In the genomic region with DNA sequence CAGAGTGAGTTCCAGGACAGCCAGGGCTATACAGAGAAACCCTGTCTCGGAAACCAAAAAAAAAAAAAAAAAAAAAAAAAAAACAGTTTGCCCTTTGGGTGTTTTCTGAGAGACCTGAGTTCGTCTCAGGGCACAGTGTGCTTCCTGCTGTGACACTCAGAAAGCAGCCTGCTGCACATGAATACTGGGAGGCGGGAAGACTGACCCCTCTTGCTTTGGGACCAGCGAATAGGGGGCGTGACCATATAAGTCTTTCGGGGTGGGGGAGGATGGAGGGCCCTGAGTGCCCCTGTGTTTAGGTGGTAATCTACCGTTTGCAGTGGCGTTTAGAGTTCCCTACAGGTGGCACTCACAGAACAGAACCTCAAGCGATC, we compare ENCODE assay signal across 8 mouse cellular contexts. TPM values are rescaled to one million over a fixed set of nuclear protein-coding genes. Genes with fewer than 3 reads are reported as not detected.
DNase-seq lines count a peak whose midpoint lies in the region; ATAC-seq lines count a peak whose summit lies in the region.

No protein-coding gene starts in this region.

- H3K36me3 ChIP-seq in lung, embryonic 16.5 days (ENCODE audit: control insufficient read depth, insufficient read depth, low read length), result no peaks in the 10 kb centered on the region
- H3K36me3 ChIP-seq in embryonic facial prominence, embryonic 13.5 days, result no peaks in the 10 kb centered on the region
- H3K36me3 ChIP-seq in limb, embryonic 10.5 days, result no peaks in the 10 kb centered on the region
- H3K36me3 ChIP-seq in neural tube, embryonic 15.5 days, result no peaks in the 10 kb centered on the region

- H3K4me3 ChIP-seq in lung, embryonic 16.5 days (ENCODE audit: low read length), result peak overlapping the region; percentile 55
- peak overlapping the region; percentile 52 for H3K4me3 ChIP-seq in embryonic facial prominence, embryonic 13.5 days
- peak overlapping the region; percentile 63 for H3K4me3 ChIP-seq in limb, embryonic 10.5 days
- H3K4me3 ChIP-seq in neural tube, embryonic 15.5 days (replicated peaks), result peak overlapping the region; percentile 52

- no peak overlapping the region for H3K27ac ChIP-seq in lung, embryonic 16.5 days (ENCODE audit: low read length)
- H3K27ac ChIP-seq in embryonic facial prominence, embryonic 13.5 days, result no peak overlapping the region
- H3K27ac ChIP-seq in limb, embryonic 10.5 days, result 0 out of 2 replicates have a peak overlapping the region, but pooled peaks have one; percentile 65
- no peak overlapping the region for H3K27ac ChIP-seq in neural tube, embryonic 15.5 days (replicated peaks)

- H3K9me3 ChIP-seq in lung, embryonic 16.5 days (ENCODE audit: control insufficient read depth, low read length), result no peaks in the 10 kb centered on the region
- no peaks in the 10 kb centered on the region for H3K9me3 ChIP-seq in embryonic facial prominence, embryonic 13.5 days
- no peaks in the 10 kb centered on the region for H3K9me3 ChIP-seq in limb, embryonic 10.5 days (replicated peaks)
- H3K9me3 ChIP-seq in neural tube, embryonic 15.5 days (replicated peaks), result no peaks in the 10 kb centered on the region

- 8% methylated on average over 9 of the region's 9 CpGs for WGBS in lung, embryonic 16.5 days
- WGBS in embryonic facial prominence, embryonic 13.5 days, result 8% methylated on average over 9 of the region's 9 CpGs
- WGBS in limb, embryonic 10.5 days, result 15% methylated on average over 9 of the region's 9 CpGs
- WGBS in neural tube, embryonic 15.5 days, result 5% methylated on average over 9 of the region's 9 CpGs

- H3K9ac ChIP-seq in lung, embryonic 16.5 days (ENCODE audit: low read length), result peak overlapping the region; percentile 46; the same call in 1 of the 2 replicates
- H3K9ac ChIP-seq in embryonic facial prominence, embryonic 13.5 days, result peak overlapping the region; percentile 54; the same call in 1 of the 2 replicates
- peak overlapping the region; percentile 57; the same call in 1 of the 2 replicates for H3K9ac ChIP-seq in neural tube, embryonic 15.5 days (replicated peaks)

- H3K4me1 ChIP-seq in lung, embryonic 16.5 days (replicated peaks; ENCODE audit: control insufficient read depth, insufficient read depth, low read length), result peaks cover 9% of the 10 kb centered on the region
- peaks cover 11% of the 10 kb centered on the region for H3K4me1 ChIP-seq in embryonic facial prominence, embryonic 13.5 days
- peaks cover 18% of the 10 kb centered on the region for H3K4me1 ChIP-seq in limb, embryonic 10.5 days
- H3K4me1 ChIP-seq in neural tube, embryonic 15.5 days, result peaks cover 22% of the 10 kb centered on the region

- H3K4me2 ChIP-seq in lung, embryonic 16.5 days (ENCODE audit: low read depth, low read length), result peak overlapping the region; percentile 63
- H3K4me2 ChIP-seq in embryonic facial prominence, embryonic 13.5 days, result peak overlapping the region; percentile 83
- H3K4me2 ChIP-seq in neural tube, embryonic 15.5 days, result peak overlapping the region; percentile 77

- H3K27me3 ChIP-seq in lung, embryonic 16.5 days (ENCODE audit: control insufficient read depth, insufficient read depth, low read depth, low read length), result no peaks in the 10 kb centered on the region
- H3K27me3 ChIP-seq in embryonic facial prominence, embryonic 13.5 days, result peaks cover 45% of the 10 kb centered on the region
- peaks cover 58% of the 10 kb centered on the region for H3K27me3 ChIP-seq in limb, embryonic 10.5 days (ENCODE audit: low read depth, poor library complexity, severe bottlenecking)
- H3K27me3 ChIP-seq in neural tube, embryonic 15.5 days (replicated peaks), result no peaks in the 10 kb centered on the region

- peak; percentile 3; the same call in 1 of the 2 replicates for ATAC-seq in lung, embryonic 16.5 days (ENCODE audit: low read depth)
- ATAC-seq in embryonic facial prominence, embryonic 13.5 days (ENCODE audit: insufficient number of reproducible peaks, insufficient read depth, low FRiP score, low TSS enrichment, low read depth), result no peak
- peak; percentile 33 for ATAC-seq in neural tube, embryonic 15.5 days (ENCODE audit: low FRiP score)
- ATAC-seq in activated CD4-positive, CD25-positive, alpha-beta regulatory T cell, adult 4 months, result no peak

- no peak for DNase-seq in lung, postnatal 14 days
- no peak for DNase-seq in limb, embryonic 10.5 days (ENCODE audit: low spot score)
- DNase-seq in adrenal gland, adult 18-20 months (ENCODE audit: low spot score in 2 of 2), result no peak
- no peak for DNase-seq in T-cell, adult 2 months (ENCODE audit: low spot score)

RNA-seq across cellular contexts. Expression of a gene that starts 0.6 kb away (rescaled TPM):
- polyA plus RNA-seq in lung, embryonic 16.5 days (2015; fragmentation: Nextera tagmentation; extraction: Ambion mirVana), result 16.0 and 16.1 TPM in 2 replicates
- polyA plus RNA-seq in embryonic facial prominence, embryonic 13.5 days (2015; fragmentation: Nextera tagmentation; extraction: Ambion mirVana), result 13.1 and 16.1 TPM in 2 replicates
- polyA plus RNA-seq in limb, embryonic 10.5 days (2016; fragmentation: Nextera tagmentation; extraction: Ambion mirVana), result 5.7 and 10.3 TPM in 2 replicates
- polyA plus RNA-seq in neural tube, embryonic 15.5 days (2015; fragmentation: Nextera tagmentation; extraction: Ambion mirVana), result 104 and 120 TPM in 2 replicates
- total RNA-seq in adrenal gland, adult 18-20 months (2021), result 10 to 100 TPM; 31.1 to 32.0 TPM
- under 1 TPM in 1 of 2 experiments, not detected in 1; 0.40 TPM for polyA plus RNA-seq in activated CD4-positive, CD25-positive, alpha-beta regulatory T cell, adult 4 months (2017; shearing (Covaris generic))

Comparison
In these comparisons a context has a peak if more than half of its experiments do, and no peak if none do; other contexts are left out.
1. ATAC-seq: peak in lung, embryonic 16.5 days (single experiment) and neural tube, embryonic 15.5 days (single experiment); none in embryonic facial prominence, embryonic 13.5 days (single experiment) and activated CD4-positive, CD25-positive, alpha-beta regulatory T cell, adult 4 months (single experiment).
2. Peak in every context shown above with its lines, with median percentiles within 50 percentile points of each other: H3K4me2 ChIP-seq, H3K4me3 ChIP-seq and H3K9ac ChIP-seq.